Mouse (Mus musculus) adrenal gland, postnatal 10 days (tissue): ENCODE measurements at regions not wholly inside any gene's neighbourhood (a gene's known extent, or its start where the extent isn't known, plus 50 kb on each side); places are given as distances from the start of the nearest gene placed in this dataset.
A peak's percentile ranks its signal among the peaks of the same experiment; 100 is the strongest.

Experiments used
- DNase-seq: peaks from one replicate; pipeline ENCODE4 v3.0.0; 2021; ENCODE audit warnings: mixed read lengths

- no peak for DNase-seq
Observed at GRCm38 (mm10) chr1:102811401-102811800, 1956.9 kb upstream of the Cdh20 start.

GRCm38 (mm10) chr1:102825056-102825455, 1943.3 kb upstream of the Cdh20 start:
- DNase-seq, result peak; percentile 4

GRCm38 (mm10) chr1:102862418-102862817, 1905.9 kb upstream of the Cdh20 start:
- no peak for DNase-seq

- no peak for DNase-seq
Observed at GRCm38 (mm10) chr1:102879109-102879508, 1889.2 kb upstream of the Cdh20 start.

- DNase-seq, result no peak
Observed at GRCm38 (mm10) chr1:102899174-102899573, 1869.2 kb upstream of the Cdh20 start.

GRCm38 (mm10) chr1:102923150-102923549, 1845.2 kb upstream of the Cdh20 start:
- no peak for DNase-seq
